ENCODE assay signal across 8 mouse cellular contexts in the genomic region with DNA sequence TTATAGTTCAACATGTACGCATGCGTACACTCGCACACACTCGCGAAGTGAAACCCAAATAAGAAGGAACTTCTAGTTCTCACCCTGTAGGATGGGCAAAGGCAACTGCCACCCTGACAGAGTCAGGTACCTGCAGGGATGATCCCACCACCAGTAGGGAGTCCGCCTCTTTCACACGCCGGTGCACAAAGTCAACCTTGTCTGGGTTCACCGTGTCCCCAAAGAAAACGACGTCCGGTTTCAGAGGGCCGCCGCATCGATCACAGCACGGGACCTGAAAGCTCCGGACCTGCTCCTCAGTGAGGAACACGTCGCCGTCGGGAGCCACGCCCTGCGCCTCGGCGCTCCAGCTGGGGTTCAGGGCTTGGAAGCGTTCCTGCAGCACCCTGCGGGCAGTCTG. TPM values are rescaled to one million over a fixed set of nuclear protein-coding genes. Genes with fewer than 3 reads are reported as not detected.
DNase-seq lines count a peak whose midpoint lies in the region; ATAC-seq and TF ChIP-seq lines count a peak whose summit lies in the region.

No protein-coding gene starts in this region.

- peak overlapping the region; percentile 37 for H3K4me2 ChIP-seq in kidney, postnatal 0 days (ENCODE audit: low read length)
- peak overlapping the region; percentile 49 for H3K4me2 ChIP-seq in embryonic facial prominence, embryonic 14.5 days (ENCODE audit: low read depth, low read length)
- H3K4me2 ChIP-seq in intestine, embryonic 16.5 days (ENCODE audit: low read depth, low read length): peak overlapping the region; percentile 21

- no peak for DNase-seq in kidney, postnatal 0 days (ENCODE audit: low spot score)
- DNase-seq in kidney, adult 8-10 months: no peak
- DNase-seq in embryonic facial prominence, embryonic 14.5 days (ENCODE audit: low spot score): no peak
- peak; percentile 17 to 30 for DNase-seq in natural killer cell, adult 2 months (ENCODE audit: low spot score in 2 of 2)
- DNase-seq in layer of hippocampus, adult 8-10 months (ENCODE audit: low spot score in 2 of 2): no peak
- no peak for DNase-seq in left cerebral cortex, adult 11 months (ENCODE audit: low spot score)
- DNase-seq in thymus, adult 18-20 months: no peak

- 0 out of 2 replicates have a peak, but pooled peaks cover 4% of the 10 kb centered on the region for H3K4me1 ChIP-seq in kidney, postnatal 0 days (replicated peaks; ENCODE audit: insufficient read depth, low read length)
- peaks cover 19% of the 10 kb centered on the region for H3K4me1 ChIP-seq in embryonic facial prominence, embryonic 14.5 days (ENCODE audit: control insufficient read depth, insufficient read depth, low read length)
- peaks cover 8% of the 10 kb centered on the region for H3K4me1 ChIP-seq in intestine, embryonic 16.5 days (ENCODE audit: control insufficient read depth, insufficient read depth, low read length)

- 0 out of 2 replicates have a peak, but pooled peaks cover 4% of the 10 kb centered on the region for H3K36me3 ChIP-seq in kidney, postnatal 0 days (ENCODE audit: insufficient read depth, low read length)
- H3K36me3 ChIP-seq in embryonic facial prominence, embryonic 14.5 days (ENCODE audit: control insufficient read depth, insufficient read depth, low read length): peaks cover 13% of the 10 kb centered on the region
- H3K36me3 ChIP-seq in intestine, embryonic 16.5 days (ENCODE audit: control insufficient read depth, insufficient read depth, low read length): no peaks in the 10 kb centered on the region

- H3K27ac ChIP-seq in kidney, postnatal 0 days: no peak overlapping the region
- no peak overlapping the region for H3K27ac ChIP-seq in embryonic facial prominence, embryonic 14.5 days (replicated peaks; ENCODE audit: low read depth, low read length)
- H3K27ac ChIP-seq in intestine, embryonic 16.5 days (ENCODE audit: low read length): no peak overlapping the region

- H3K4me3 ChIP-seq in kidney, postnatal 0 days (replicated peaks; ENCODE audit: low read depth, low read length): no peak overlapping the region
- H3K4me3 ChIP-seq in embryonic facial prominence, embryonic 14.5 days (ENCODE audit: low read depth, low read length): peak overlapping the region; percentile 25
- peak overlapping the region; percentile 7; the same call in 1 of the 2 replicates for H3K4me3 ChIP-seq in intestine, embryonic 16.5 days (ENCODE audit: low read length)

- 32% methylated on average over 27 of the region's 27 CpGs for WGBS in kidney, postnatal 0 days
- 20% methylated on average over 27 of the region's 27 CpGs for WGBS in embryonic facial prominence, embryonic 14.5 days
- WGBS in intestine, embryonic 16.5 days: 31% methylated on average over 27 of the region's 27 CpGs

- no peak for ATAC-seq in kidney, postnatal 0 days (replicated peaks; ENCODE audit: low FRiP score, low read depth)
- ATAC-seq in embryonic facial prominence, embryonic 14.5 days (ENCODE audit: low read depth): no peak
- ATAC-seq in intestine, embryonic 16.5 days: no peak

- H3K9me3 ChIP-seq in kidney, postnatal 0 days (replicated peaks; ENCODE audit: low read length): no peaks in the 10 kb centered on the region
- H3K9me3 ChIP-seq in embryonic facial prominence, embryonic 14.5 days (ENCODE audit: control insufficient read depth, low read length): no peaks in the 10 kb centered on the region
- H3K9me3 ChIP-seq in intestine, embryonic 16.5 days (ENCODE audit: control insufficient read depth, low read length): no peaks in the 10 kb centered on the region

- no peak overlapping the region for H3K9ac ChIP-seq in kidney, postnatal 0 days (ENCODE audit: low read depth, low read length)
- peak overlapping the region; percentile 42; the same call in 1 of the 2 replicates for H3K9ac ChIP-seq in embryonic facial prominence, embryonic 14.5 days (ENCODE audit: low read depth, low read length)
- no peak overlapping the region; the same call in 1 of the 2 replicates for H3K9ac ChIP-seq in intestine, embryonic 16.5 days (ENCODE audit: low read depth, low read length)

- H3K27me3 ChIP-seq in kidney, postnatal 0 days (ENCODE audit: insufficient read depth, low read length): no peaks in the 10 kb centered on the region
- peaks cover 3% of the 10 kb centered on the region; the same call in 1 of the 2 replicates for H3K27me3 ChIP-seq in embryonic facial prominence, embryonic 14.5 days (replicated peaks; ENCODE audit: control insufficient read depth, insufficient read depth, low read length)
- H3K27me3 ChIP-seq in intestine, embryonic 16.5 days (replicated peaks; ENCODE audit: control insufficient read depth, insufficient read depth, low read length): no peaks in the 10 kb centered on the region

- TF ChIP-seq CTCF in kidney, postnatal 0 days (IDR thresholded peaks at IDR 0.05; ENCODE audit: low read depth): no peak

RNA-seq across cellular contexts. Expression of a gene that starts 4.4 kb away (rescaled TPM):
- polyA plus RNA-seq in kidney, postnatal 0 days (2015; fragmentation: Nextera tagmentation; extraction: Ambion mirVana): 19.6 and 20.2 TPM in 2 replicates
- 13.9 and 20.3 TPM in 2 replicates for polyA plus RNA-seq in embryonic facial prominence, embryonic 14.5 days (2014; fragmentation: Nextera tagmentation; extraction: Ambion mirVana)
- polyA plus RNA-seq in intestine, embryonic 16.5 days (2015; fragmentation: Nextera tagmentation; extraction: Ambion mirVana): 20.4 and 23.1 TPM in 2 replicates
- 10 to 100 TPM; 34.0 to 58.6 (median 41.9) TPM for total RNA-seq in layer of hippocampus, adult 8-10 months (2022)

RNA-seq across cellular contexts. Expression of a gene that starts 14.0 kb away (rescaled TPM):
- polyA plus RNA-seq in kidney, postnatal 0 days (2015; fragmentation: Nextera tagmentation; extraction: Ambion mirVana): 0.97 and 0.98 TPM in 2 replicates
- polyA plus RNA-seq in embryonic facial prominence, embryonic 14.5 days (2014; fragmentation: Nextera tagmentation; extraction: Ambion mirVana): not detected in 2 replicates
- polyA plus RNA-seq in intestine, embryonic 16.5 days (2015; fragmentation: Nextera tagmentation; extraction: Ambion mirVana): 1.2 and 1.3 TPM in 2 replicates
- total RNA-seq in layer of hippocampus, adult 8-10 months (2022): not detected

RNA-seq across cellular contexts. Expression of a gene that starts 26.4 kb away (rescaled TPM):
- 48.3 and 53.1 TPM in 2 replicates for polyA plus RNA-seq in kidney, postnatal 0 days (2015; fragmentation: Nextera tagmentation; extraction: Ambion mirVana)
- polyA plus RNA-seq in embryonic facial prominence, embryonic 14.5 days (2014; fragmentation: Nextera tagmentation; extraction: Ambion mirVana): 28.6 and 28.8 TPM in 2 replicates
- polyA plus RNA-seq in intestine, embryonic 16.5 days (2015; fragmentation: Nextera tagmentation; extraction: Ambion mirVana): 71.9 and 88.2 TPM in 2 replicates
- 10 to 100 TPM; 38.1 to 45.8 (median 40.2) TPM for total RNA-seq in layer of hippocampus, adult 8-10 months (2022)

RNA-seq across cellular contexts. Expression of a gene that starts 50.7 kb away (rescaled TPM):
- 12.4 and 13.3 TPM in 2 replicates for polyA plus RNA-seq in kidney, postnatal 0 days (2015; fragmentation: Nextera tagmentation; extraction: Ambion mirVana)
- polyA plus RNA-seq in embryonic facial prominence, embryonic 14.5 days (2014; fragmentation: Nextera tagmentation; extraction: Ambion mirVana): 16.0 and 16.2 TPM in 2 replicates
- polyA plus RNA-seq in intestine, embryonic 16.5 days (2015; fragmentation: Nextera tagmentation; extraction: Ambion mirVana): 3.0 and 4.5 TPM in 2 replicates
- 10 to 100 TPM; 57.2 to 62.6 (median 60.8) TPM for total RNA-seq in layer of hippocampus, adult 8-10 months (2022)

Comparison
In these comparisons a context has a peak if more than half of its experiments do, and no peak if none do; other contexts are left out.
1. DNase-seq: peak in natural killer cell, adult 2 months (2 of 2); none in kidney, postnatal 0 days (single experiment), kidney, adult 8-10 months (0 of 2), embryonic facial prominence, embryonic 14.5 days (single experiment), layer of hippocampus, adult 8-10 months (0 of 2), left cerebral cortex, adult 11 months (single experiment) and thymus, adult 18-20 months (0 of 2).
2. Peak in every context shown above with its lines, with median percentiles within 50 percentile points of each other: H3K4me2 ChIP-seq.